Mouse (Mus musculus): ENCODE results near the gene Runx2.
A peak's percentile ranks its signal among the peaks of the same experiment; 100 is the strongest.

Runx2 gene

GRCm38 (mm10) chr17:44538921-44539320, 275.7 kb downstream of the Runx2 start:
- DNase-seq (ENCODE audit: low read depth, low spot score) = no peak

- DNase-seq (ENCODE audit: low read depth, low spot score) = peak; percentile 71
Observed at GRCm38 (mm10) chr17:44530000-44530399, 284.6 kb downstream of the Runx2 start.

DNA sequence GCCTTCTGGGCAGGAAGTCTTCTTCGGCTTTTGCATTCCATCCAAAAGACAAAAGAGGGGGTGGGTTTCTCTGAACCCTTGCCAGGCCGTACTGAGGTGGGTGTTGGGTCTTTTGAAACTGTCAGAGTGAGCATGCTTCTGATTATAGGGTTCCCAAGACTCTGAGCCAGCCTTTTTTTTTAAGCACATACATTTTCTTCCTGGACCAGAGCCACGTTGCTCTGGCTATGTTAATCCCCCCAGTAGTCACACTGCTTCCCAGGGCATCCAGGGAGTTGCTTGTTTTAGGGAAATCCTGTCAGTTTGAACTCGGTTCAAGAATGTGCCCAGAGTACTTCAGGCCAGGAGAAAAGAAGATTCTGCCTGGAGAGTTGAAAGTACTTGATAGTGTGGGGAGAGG, 286.0 kb downstream of the Runx2 start:
- DNase-seq (ENCODE audit: low read depth, low spot score) = no peak

GRCm38 (mm10) chr17:44524146-44524545, 290.5 kb downstream of the Runx2 start:
- no peak for DNase-seq (ENCODE audit: low read depth, low spot score)

GRCm38 (mm10) chr17:44522906-44523305, 291.7 kb downstream of the Runx2 start:
- no peak for DNase-seq (ENCODE audit: low read depth, low spot score)

DNA sequence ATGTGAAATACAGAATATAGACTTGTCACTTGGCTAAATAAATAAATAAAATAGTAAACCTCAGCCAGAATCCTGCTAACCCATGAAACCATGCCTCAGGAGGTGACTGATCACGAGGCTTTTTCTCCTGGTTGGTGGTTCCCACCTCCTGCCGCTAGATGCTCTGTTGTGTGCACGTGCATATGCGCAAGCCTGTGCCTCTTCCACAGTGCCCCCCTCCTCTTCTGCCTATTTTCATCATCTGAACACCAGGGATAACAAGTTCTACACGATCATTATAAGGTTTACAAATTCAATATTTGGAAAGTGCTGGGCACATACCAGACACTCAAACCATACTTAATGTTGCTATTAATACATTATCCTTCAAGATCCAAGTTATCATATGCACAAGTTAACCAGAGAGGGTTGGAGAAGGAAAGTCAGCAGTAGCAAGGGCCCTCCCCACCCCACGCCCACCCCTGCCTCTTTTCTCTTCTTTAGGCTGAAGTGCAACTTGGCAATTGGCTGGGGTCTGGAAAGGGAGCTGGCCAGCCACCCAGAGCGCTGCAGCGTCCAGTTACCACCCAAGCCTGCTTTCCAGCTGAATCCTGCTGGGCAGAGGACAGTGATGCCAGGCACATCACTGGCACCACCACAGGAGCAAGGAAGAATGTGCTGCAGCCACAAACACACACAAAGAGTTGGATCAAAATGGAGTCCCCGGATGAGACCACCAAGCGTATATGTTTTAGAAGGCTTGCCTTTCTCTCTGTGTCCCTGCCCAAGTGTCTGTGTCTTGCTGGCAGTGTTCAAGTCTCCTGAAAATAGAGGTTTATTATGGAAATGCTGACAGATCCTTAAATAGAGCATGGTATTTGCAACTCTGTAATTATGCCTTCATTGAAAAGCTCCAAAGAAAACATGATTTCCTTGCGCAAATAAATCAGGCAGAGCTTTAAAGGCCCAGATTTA, 294.2 kb downstream of the Runx2 start:
- DNase-seq (ENCODE audit: low read depth, low spot score) = no peak

DNA sequence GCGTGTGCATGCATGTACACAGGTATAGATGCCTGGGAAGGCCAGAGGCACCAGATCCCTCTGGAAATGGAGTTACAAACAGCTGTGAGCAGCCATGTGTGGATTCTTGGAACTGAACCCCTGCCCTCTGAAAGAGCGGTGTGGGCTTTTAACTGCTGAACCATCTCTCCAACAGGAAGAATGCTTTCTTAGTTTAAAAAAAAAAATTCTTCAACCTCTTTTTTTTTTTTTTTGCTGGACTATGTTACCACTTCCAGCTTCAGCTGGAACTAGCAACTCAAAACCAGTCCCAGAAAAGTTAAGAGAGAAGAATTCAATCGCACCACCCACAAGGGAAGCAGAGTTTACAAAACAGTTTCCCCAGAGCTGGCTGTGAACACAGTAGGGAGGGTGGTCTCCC, 295.2 kb downstream of the Runx2 start:
- DNase-seq (ENCODE audit: low read depth, low spot score) = no peak

- DNase-seq (ENCODE audit: low read depth, low spot score) = no peak
Observed at GRCm38 (mm10) chr17:44518156-44518555, 296.4 kb downstream of the Runx2 start.

DNA sequence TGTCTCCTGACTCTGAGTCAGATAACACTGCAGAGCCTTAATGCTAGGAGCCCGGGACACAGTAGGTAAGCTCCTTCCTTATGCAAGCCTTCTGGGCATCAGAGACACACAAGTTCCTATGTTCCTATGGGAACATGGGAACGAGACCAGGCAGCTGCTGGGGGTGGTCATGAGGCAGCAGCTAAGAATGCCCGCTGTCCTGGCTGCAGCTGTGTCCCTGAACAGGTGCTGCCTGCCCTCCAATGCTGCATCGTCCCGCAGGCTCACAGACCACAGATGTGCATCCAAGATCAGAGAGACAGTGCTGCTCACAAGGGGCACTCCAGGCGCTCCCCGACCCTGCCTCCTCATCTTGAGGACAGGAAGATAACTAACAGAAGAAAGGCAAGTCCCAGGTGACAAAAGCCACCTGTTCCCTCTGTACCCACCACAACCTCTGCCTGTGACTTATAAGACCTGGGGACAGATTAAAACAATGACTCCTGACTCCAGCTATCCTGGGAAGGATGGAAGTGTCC, 306.3 kb downstream of the Runx2 start:
- no peak for DNase-seq (ENCODE audit: low read depth, low spot score)

- no peak for DNase-seq (ENCODE audit: low read depth, low spot score)
Observed at GRCm38 (mm10) chr17:44507741-44508140, 306.9 kb downstream of the Runx2 start.

- no peak for DNase-seq (ENCODE audit: low read depth, low spot score)
Observed at GRCm38 (mm10) chr17:44506524-44506923, 308.1 kb downstream of the Runx2 start.

- DNase-seq (ENCODE audit: low read depth, low spot score) = no peak
Observed at GRCm38 (mm10) chr17:44504794-44505317, 309.7 kb downstream of the Runx2 start.

GRCm38 (mm10) chr17:44502176-44502575, 312.4 kb downstream of the Runx2 start:
- DNase-seq (ENCODE audit: low read depth, low spot score) = no peak

GRCm38 (mm10) chr17:44500306-44500899, 314.2 kb downstream of the Runx2 start:
- DNase-seq (ENCODE audit: low read depth, low spot score) = no peak

GRCm38 (mm10) chr17:44490164-44490794, 324.3 kb downstream of the Runx2 start:
- DNase-seq (ENCODE audit: low read depth, low spot score) = no peak

GRCm38 (mm10) chr17:44489346-44489745, 325.3 kb downstream of the Runx2 start:
- no peak for DNase-seq (ENCODE audit: low read depth, low spot score)

- no peak for DNase-seq (ENCODE audit: low read depth, low spot score)
Observed at GRCm38 (mm10) chr17:44487514-44488244, 326.9 kb downstream of the Runx2 start.

- DNase-seq (ENCODE audit: low read depth, low spot score) = no peak
Observed at GRCm38 (mm10) chr17:44485337-44485736, 329.3 kb downstream of the Runx2 start.

DNA sequence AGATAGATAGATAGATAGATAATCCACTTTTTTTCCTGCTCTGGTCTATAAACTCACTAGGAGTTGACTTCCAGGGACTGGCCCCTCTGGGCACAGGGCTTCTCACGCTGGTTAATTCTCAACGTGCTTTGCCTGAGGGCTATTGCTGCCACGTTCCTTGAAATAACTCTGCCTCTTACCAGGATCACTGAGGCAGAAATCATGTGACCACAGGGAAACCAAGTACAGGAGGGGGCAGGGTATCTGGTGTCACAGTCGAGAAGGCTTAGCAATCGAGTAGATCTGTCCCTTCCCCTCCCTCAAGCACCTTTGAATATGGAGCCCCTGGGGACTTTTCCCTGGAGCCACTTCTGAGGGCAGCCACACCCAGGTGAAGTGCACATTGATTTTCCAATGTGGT, 334.7 kb downstream of the Runx2 start:
- no peak for DNase-seq (ENCODE audit: low read depth, low spot score)

DNA sequence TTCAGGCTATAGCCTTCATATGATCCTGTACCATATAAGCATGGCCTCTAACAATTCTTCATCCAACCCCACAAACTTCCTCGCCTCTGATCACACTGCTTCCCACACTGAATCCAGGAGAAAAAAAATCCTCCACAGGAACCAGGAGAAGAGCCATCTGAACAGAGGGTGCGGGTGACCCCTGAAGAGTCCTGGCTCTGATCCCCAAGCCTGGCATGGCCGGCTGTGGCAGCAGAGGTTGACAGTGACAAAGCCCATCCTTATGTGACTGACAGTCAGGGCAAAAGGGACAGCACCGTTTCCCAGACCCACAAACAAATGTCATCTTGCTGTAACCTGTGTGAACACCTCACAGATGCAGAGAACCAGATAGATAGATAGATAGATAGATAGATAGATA, 335.1 kb downstream of the Runx2 start:
- DNase-seq (ENCODE audit: low read depth, low spot score) = no peak

DNA sequence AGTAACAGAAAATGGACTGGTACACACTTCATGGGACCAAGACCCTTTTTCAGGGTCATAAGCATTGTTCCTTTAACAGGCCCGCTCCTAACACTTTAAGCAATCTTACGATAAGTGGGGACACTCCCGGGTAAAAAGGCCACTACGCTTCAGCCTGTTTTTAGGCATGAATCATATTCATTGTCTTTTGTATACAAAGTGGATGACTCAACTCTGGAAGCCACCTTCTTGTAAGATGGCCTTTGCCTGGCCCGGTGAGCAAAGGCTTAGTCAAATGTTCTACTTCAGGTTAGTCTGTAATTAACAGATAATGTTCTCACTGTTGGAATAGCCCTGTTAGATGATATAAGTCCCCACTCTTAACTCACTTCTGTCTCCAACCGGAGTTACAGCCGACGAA, 338.7 kb downstream of the Runx2 start:
- DNase-seq (ENCODE audit: low read depth, low spot score) = no peak

All from CD4-positive, CD25-positive, alpha-beta regulatory T cell, adult 2 months (primary cell).